Mouse (Mus musculus) CH12.LX (cell line): ENCODE measurements around the gene Hpse2. TPM values are rescaled to one million over a fixed set of nuclear protein-coding genes. Genes with fewer than 3 reads are reported as not detected.

ENCODE experiments used
- DNase-seq: peaks from one replicate; pipeline ENCODE4 v3.0.0-alpha.2; 2013; ENCODE audit errors: extremely low read depth
- H3K27ac ChIP-seq: 2 replicates; pipeline ENCODE4 v1.5.1; 2012; ENCODE audit warnings: low read depth, mild to moderate bottlenecking, control low read depth, moderate library complexity; ENCODE audit not compliant: insufficient read depth
- H3K27me3 ChIP-seq: replicated peaks from 2 replicates; pipeline ENCODE3; 2012; ENCODE audit warnings: inconsistent platforms
- H3K36me3 ChIP-seq, 2 experiments: replicated peaks in 1 of 2; 2 replicates each; pipeline versions ENCODE3 to v1.6.1; 2012; ENCODE audit warnings: inconsistent platforms in 1 of 2, low read length in 1 of 2, mild to moderate bottlenecking in 1 of 2, mixed read lengths in 1 of 2, moderate library complexity in 1 of 2; ENCODE audit not compliant: control insufficient read depth in 1 of 2, insufficient read depth in 1 of 2
- H3K4me1 ChIP-seq, 2 experiments: 2 replicates each; pipeline ENCODE4 v1.6.1; 2012; ENCODE audit warnings: inconsistent platforms in 1 of 2, moderate library complexity in 1 of 2; ENCODE audit not compliant: insufficient read depth in 2 of 2, control insufficient read depth in 1 of 2
- H3K4me2 ChIP-seq: 2 replicates; pipeline ENCODE4 v1.6.1; 2012; ENCODE audit warnings: low read depth, mild to moderate bottlenecking, control low read depth; ENCODE audit not compliant: poor library complexity, insufficient read depth, severe bottlenecking
- H3K4me3 ChIP-seq, 3 experiments: fragments of 150-350 bp in 1 of 3; sonication (generic) in 1 of 3; replicated peaks in 1 of 3; 2 replicates each; pipeline versions ENCODE3 to v1.5.1; 2011 to 2012; ENCODE audit warnings: low read depth in 2 of 3, low read length in 2 of 3, mild to moderate bottlenecking in 2 of 3, moderate library complexity in 2 of 3, control low read depth in 1 of 3, improper control_type of control experiment in 1 of 3, inconsistent platforms in 1 of 3, mixed read lengths in 1 of 3; ENCODE audit not compliant: poor library complexity in 1 of 3
- H3K79me2 ChIP-seq: replicated peaks from 2 replicates; pipeline ENCODE4 v1.6.1; 2012; ENCODE audit warnings: mild to moderate bottlenecking, moderate library complexity; ENCODE audit not compliant: control insufficient read depth, poor library complexity, insufficient read depth, severe bottlenecking; ENCODE audit errors: extremely low read depth
- H3K9ac ChIP-seq: 2 replicates; pipeline ENCODE4 v1.6.1; 2012; ENCODE audit warnings: low read depth, mild to moderate bottlenecking, control low read depth, moderate library complexity; ENCODE audit not compliant: insufficient read depth
- H3K9me3 ChIP-seq: replicated peaks from 2 replicates; pipeline ENCODE3; 2012; ENCODE audit warnings: low read length, inconsistent platforms, mixed read lengths
- CHD1 ChIP-seq: IDR thresholded peaks from 2 replicates; pipeline ENCODE4 v1.6.1; 2012; ENCODE audit warnings: low read depth, low read length, improper control_type of control experiment, inconsistent platforms
- ELF1 ChIP-seq: IDR thresholded peaks from 2 replicates; pipeline ENCODE4 v1.6.1; 2014; ENCODE audit warnings: low read depth, mild to moderate bottlenecking, inconsistent platforms, low read length, improper control_type of control experiment
- ETS1 ChIP-seq: conservative IDR thresholded peaks from 2 replicates; pipeline ENCODE4 v1.6.1; 2012; ENCODE audit warnings: low read depth, mild to moderate bottlenecking, inconsistent platforms, low read length, improper control_type of control experiment, moderate library complexity
- GABPA ChIP-seq: IDR thresholded peaks from 2 replicates; pipeline ENCODE4 v1.6.1; 2012; ENCODE audit warnings: low read depth, low read length, improper control_type of control experiment, inconsistent platforms; ENCODE audit not compliant: insufficient replicate concordance
- HCFC1 ChIP-seq: IDR thresholded peaks from 2 replicates; pipeline ENCODE4 v1.6.1; 2012; ENCODE audit warnings: low read depth, mild to moderate bottlenecking, inconsistent platforms, low read length, improper control_type of control experiment
- IRF4 ChIP-seq: IDR thresholded peaks from 2 replicates; pipeline ENCODE4 v1.6.1; 2014; ENCODE audit warnings: low read depth, mild to moderate bottlenecking, inconsistent platforms, low read length, improper control_type of control experiment
- JUN ChIP-seq: IDR thresholded peaks from 2 replicates; pipeline ENCODE4 v1.6.1; 2011; ENCODE audit warnings: low read depth, mild to moderate bottlenecking, low read length, improper control_type of control experiment, moderate library complexity; ENCODE audit not compliant: insufficient read depth
- MAFK ChIP-seq: IDR thresholded peaks from 2 replicates; pipeline ENCODE4 v1.6.1; 2011; ENCODE audit warnings: low read length, improper control_type of control experiment; ENCODE audit not compliant: insufficient replicate concordance
- MAX ChIP-seq: IDR thresholded peaks from 2 replicates; pipeline ENCODE4 v1.6.1; 2011; ENCODE audit warnings: low read length, improper control_type of control experiment
- MAZ ChIP-seq: IDR thresholded peaks from 2 replicates; pipeline ENCODE4 v1.6.1; 2012; ENCODE audit warnings: low read depth, mild to moderate bottlenecking, inconsistent platforms, low read length, improper control_type of control experiment, moderate library complexity
- MEF2A ChIP-seq: IDR thresholded peaks from 2 replicates; pipeline ENCODE4 v1.6.1; 2014; ENCODE audit warnings: low read depth, mild to moderate bottlenecking, inconsistent platforms, low read length, improper control_type of control experiment, borderline replicate concordance
- MYC ChIP-seq: IDR thresholded peaks from 2 replicates; pipeline ENCODE4 v1.6.1; 2011; ENCODE audit warnings: low read depth, mild to moderate bottlenecking, improper control_type of control experiment, low read length
- NELFE ChIP-seq: IDR thresholded peaks from 2 replicates; pipeline ENCODE4 v1.6.1; 2011; ENCODE audit warnings: low read depth, low read length, improper control_type of control experiment
- POLR2A ChIP-seq: IDR thresholded peaks from 2 replicates; pipeline ENCODE4 v1.6.1; 2011; ENCODE audit warnings: low read depth, mild to moderate bottlenecking, improper control_type of control experiment, low read length
- RAD21 ChIP-seq: IDR thresholded peaks from 2 replicates; pipeline ENCODE4 v1.6.1; 2011; ENCODE audit warnings: low read depth, mild to moderate bottlenecking, low read length, improper control_type of control experiment, moderate library complexity
- RCOR1 ChIP-seq: conservative IDR thresholded peaks from 2 replicates; pipeline ENCODE4 v1.6.1; 2012; ENCODE audit warnings: low read depth, mild to moderate bottlenecking, inconsistent platforms, low read length, improper control_type of control experiment
- SIN3A ChIP-seq: IDR thresholded peaks from 2 replicates; pipeline ENCODE4 v1.6.1; 2012; ENCODE audit warnings: low read length, improper control_type of control experiment, inconsistent platforms
- SMC3 ChIP-seq: IDR thresholded peaks from 2 replicates; pipeline ENCODE4 v1.6.1; 2011; ENCODE audit warnings: low read depth, low read length, improper control_type of control experiment
- TBP ChIP-seq: conservative IDR thresholded peaks from 2 replicates; pipeline ENCODE4 v1.6.1; 2011; ENCODE audit warnings: low read depth, low read length, improper control_type of control experiment
- TCF12 ChIP-seq: IDR thresholded peaks from 2 replicates; pipeline ENCODE4 v1.6.1; 2014; ENCODE audit warnings: low read depth, mild to moderate bottlenecking, inconsistent platforms, low read length, improper control_type of control experiment
- UBTF ChIP-seq: IDR thresholded peaks from 2 replicates; pipeline ENCODE4 v1.6.1; 2012; ENCODE audit warnings: low read depth, mild to moderate bottlenecking, inconsistent platforms, low read length, improper control_type of control experiment, moderate library complexity
- USF2 ChIP-seq: conservative IDR thresholded peaks from 2 replicates; pipeline ENCODE4 v1.6.1; 2011; ENCODE audit warnings: low read depth, low read length, improper control_type of control experiment
- ZMIZ1 ChIP-seq: IDR thresholded peaks from 2 replicates; pipeline ENCODE4 v1.6.1; 2012; ENCODE audit warnings: low read depth, mild to moderate bottlenecking, inconsistent platforms, low read length, improper control_type of control experiment
- ZNF384 ChIP-seq: IDR thresholded peaks from 2 replicates; pipeline ENCODE4 v1.6.1; 2012; ENCODE audit warnings: low read depth, low read length, improper control_type of control experiment, inconsistent platforms
- dilution Hi-C: fragments of 300-500 bp; cut with MboI; formaldehyde crosslinking; loops from 2 replicates; pipeline ENCODE4 v1.14.3; 2020; ENCODE audit warnings: low sequenced_read_pairs; ENCODE audit not compliant: extremely low pct_unique_long_range_greater_than_20kb, extremely low pct_ligation_motif_present
- in situ Hi-C: fragments of 300-500 bp; cut with MboI; formaldehyde crosslinking; loops from 3 replicates; pipeline ENCODE4 v1.14.3; 2019; ENCODE audit warnings: low sequenced_read_pairs, low pct_ligation_motif_present, low pct_unique_long_range_greater_than_20kb, mixed read lengths
- polyA plus RNA-seq: library from polyadenylated mRNA; unstranded; fragments of >175 nt; gene quantifications from 2 replicates; pipeline ENCODE4 v1.2.1, GENCODE M21; 2012; ENCODE audit warnings: low read depth; ENCODE audit not compliant: insufficient read length
- total RNA-seq, 2 experiments: library from RNA; depleted of rRNA; stranded (reverse); fragments of 300-350 nt in 1 of 2; fragments of >200 nt in 1 of 2; gene quantifications; 2 replicates each; pipeline ENCODE4 v1.2.3; 2012 to 2014

The Hpse2 gene
- total and polyA plus RNA-seq, 3 experiments: not detected

GRCm38 (mm10) chr19:42741884-42742283 is 646.3 kb downstream of the Hpse2 start:
- no peaks in the 10 kb centered on the region for H3K9me3 ChIP-seq
- TF ChIP-seq GABPA: no peak
- TF ChIP-seq MEF2A: no peak
- no peak for TF ChIP-seq USF2
- TF ChIP-seq MYC: no peak
- TF ChIP-seq ZNF384: no peak
- no peak for TF ChIP-seq UBTF
- TF ChIP-seq ZMIZ1: no peak
- TF ChIP-seq SMC3: no peak
- no peak for TF ChIP-seq RCOR1
- TF ChIP-seq ELF1: no peak
- TF ChIP-seq TCF12: no peak
- TF ChIP-seq MAZ: no peak
- TF ChIP-seq MAX: no peak
- no peak for TF ChIP-seq TBP
- no peak for TF ChIP-seq IRF4
- no peak for TF ChIP-seq HCFC1
- TF ChIP-seq RAD21: no peak
- TF ChIP-seq, all 38 proteins: peak for 0
- H3K27ac ChIP-seq: no peak overlapping the region
- no peaks in the 10 kb centered on the region for H3K79me2 ChIP-seq
- no peaks in the 10 kb centered on the region for H3K36me3 ChIP-seq
- H3K27me3 ChIP-seq: peaks cover 2% of the 10 kb centered on the region
- H3K4me2 ChIP-seq: no peak overlapping the region
- H3K9ac ChIP-seq: no peak overlapping the region
- dilution Hi-C loops (no loop called here), in situ Hi-C loops (no loop called here)
- H3K4me3 ChIP-seq: no peak overlapping the region
- peaks cover 0 to 20% of the 10 kb centered on the region in 2 experiments; a peak in 2 of 4 replicates for H3K4me1 ChIP-seq
- DNase-seq: no peak

- Histone ChIP-seq H3K4me3 (no peak overlapping the region), H3K4me1 (peaks cover 0 to 20% of the 10 kb centered on the region in 2 experiments; a peak in 2 of 4 replicates), H3K36me3 (no peaks in the 10 kb centered on the region), H3K9me3 (no peaks in the 10 kb centered on the region), H3K4me2 (no peak overlapping the region), H3K27ac (no peak overlapping the region), H3K27me3 (peaks cover 2% of the 10 kb centered on the region), H3K9ac (no peak overlapping the region), H3K79me2 (no peaks in the 10 kb centered on the region)
- in situ Hi-C loops: no loop called here
- dilution Hi-C loops: no loop called here
- TF ChIP-seq SIN3A (no peak), HCFC1 (no peak), POLR2A (no peak), TCF12 (no peak), CHD1 (no peak), ELF1 (no peak), MAFK (no peak), TBP (no peak), NELFE (no peak), IRF4 (no peak), JUN (no peak), UBTF (no peak), ETS1 (no peak)
- DNase-seq: no peak
Measured at GRCm38 (mm10) chr19:42740163-42740899, 647.8 kb downstream of the Hpse2 start.
